8 mouse cellular contexts compared by ENCODE assay signal in the genomic region with DNA sequence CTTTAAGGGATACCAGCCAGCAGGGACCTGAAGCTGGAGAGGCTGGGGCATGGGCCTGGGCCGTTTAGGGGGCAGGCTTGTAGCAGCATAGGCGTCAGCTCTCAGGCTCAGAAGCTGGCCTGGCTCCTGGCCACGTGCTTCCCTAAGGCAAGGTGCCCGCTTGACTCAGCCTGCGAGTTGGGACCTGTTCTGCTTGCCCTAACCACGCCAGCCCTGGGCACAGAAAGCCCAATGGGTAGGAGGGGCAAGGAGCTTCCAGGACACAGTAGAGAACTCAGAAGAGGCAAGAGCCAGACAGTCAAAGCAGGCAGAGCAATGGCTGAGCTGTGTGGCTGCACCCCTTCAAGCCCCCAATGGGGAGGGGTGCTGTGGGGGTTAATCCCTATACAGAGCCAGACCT. TPM values are rescaled to one million over a fixed set of nuclear protein-coding genes. Genes with fewer than 3 reads are reported as not detected.
DNase-seq lines count a peak whose midpoint lies in the region; ATAC-seq lines count a peak whose summit lies in the region.

No protein-coding gene starts in this region.

- no peak overlapping the region for H3K4me2 ChIP-seq in kidney, embryonic 16.5 days (replicated peaks; ENCODE audit: low read depth, low read length)
- no peak overlapping the region for H3K4me2 ChIP-seq in midbrain, embryonic 14.5 days (ENCODE audit: low read length)

- peak; percentile 4; the same call in 1 of the 2 replicates for ATAC-seq in kidney, embryonic 16.5 days (ENCODE audit: low FRiP score, low TSS enrichment)
- ATAC-seq in midbrain, embryonic 14.5 days (ENCODE audit: low FRiP score, low TSS enrichment), result no peak
- no peak for ATAC-seq in megakaryocyte progenitor cell, adult 5-6 weeks (replicated peaks; ENCODE audit: poor library complexity)

- H3K27ac ChIP-seq in kidney, embryonic 16.5 days (ENCODE audit: low read length), result peak overlapping the region; percentile 73
- H3K27ac ChIP-seq in midbrain, embryonic 14.5 days (replicated peaks; ENCODE audit: low read depth, low read length), result no peak overlapping the region

- 67% methylated on average over 6 of the region's 6 CpGs for WGBS in kidney, embryonic 16.5 days
- WGBS in midbrain, embryonic 14.5 days, result 59% methylated on average over 6 of the region's 6 CpGs

- H3K9me3 ChIP-seq in kidney, embryonic 16.5 days (ENCODE audit: low read length), result no peaks in the 10 kb centered on the region
- no peaks in the 10 kb centered on the region for H3K9me3 ChIP-seq in midbrain, embryonic 14.5 days (ENCODE audit: control insufficient read depth, low read length)

- peak; percentile 36 to 65 for DNase-seq in adrenal gland, adult (ENCODE audit: inconsistent age in 2 of 2, low spot score in 1 of 2)
- DNase-seq in adrenal gland, postnatal 4 days (ENCODE audit: low spot score in 2 of 2), result no peak
- peak; percentile 75 for DNase-seq in adrenal gland, postnatal 10 days
- DNase-seq in gonadal fat pad, adult 2 months (ENCODE audit: low read depth), result peak; percentile 47
- peak; percentile 26 for DNase-seq in midbrain, embryonic 14.5 days
- DNase-seq in right cerebral cortex, adult 2 months (ENCODE audit: low spot score in 2 of 2), result no peak

- no peak overlapping the region for H3K9ac ChIP-seq in kidney, embryonic 16.5 days (replicated peaks; ENCODE audit: low read length)
- no peak overlapping the region for H3K9ac ChIP-seq in midbrain, embryonic 14.5 days (replicated peaks; ENCODE audit: low read length)

- no peak overlapping the region for H3K4me3 ChIP-seq in kidney, embryonic 16.5 days (ENCODE audit: low read length)
- no peak overlapping the region for H3K4me3 ChIP-seq in midbrain, embryonic 14.5 days (replicated peaks; ENCODE audit: low read depth, low read length)

- H3K4me1 ChIP-seq in kidney, embryonic 16.5 days (ENCODE audit: insufficient read depth, low read length), result peaks cover 15% of the 10 kb centered on the region
- H3K4me1 ChIP-seq in midbrain, embryonic 14.5 days (ENCODE audit: control insufficient read depth, insufficient read depth, low read length), result peaks cover 7% of the 10 kb centered on the region

- no peaks in the 10 kb centered on the region for H3K36me3 ChIP-seq in kidney, embryonic 16.5 days (ENCODE audit: insufficient read depth, low read length)
- peaks cover 17% of the 10 kb centered on the region; the same call in 1 of the 2 replicates for H3K36me3 ChIP-seq in midbrain, embryonic 14.5 days (ENCODE audit: control insufficient read depth, insufficient read depth, low read length)

- H3K27me3 ChIP-seq in kidney, embryonic 16.5 days (ENCODE audit: insufficient read depth, low read length), result no peaks in the 10 kb centered on the region
- H3K27me3 ChIP-seq in midbrain, embryonic 14.5 days (ENCODE audit: control insufficient read depth, insufficient read depth, low read length), result no peaks in the 10 kb centered on the region

RNA-seq across cellular contexts. Expression of gene Kif26a, which starts 37.7 kb away (rescaled TPM):
- 10 to 100 TPM; 38.1 to 39.2 TPM for total RNA-seq in adrenal gland, postnatal 4 days (2021)
- total RNA-seq in adrenal gland, postnatal 10 days (2021), result 10 to 100 TPM; 20.0 to 25.4 TPM
- polyA plus RNA-seq in gonadal fat pad, adult 2 months (2012; rRNA removed), result 8.8 and 10.5 TPM in 2 replicates
- 3.8 and 4.4 TPM in 2 replicates for polyA plus RNA-seq in kidney, embryonic 16.5 days (2015; fragmentation: Nextera tagmentation; extraction: Ambion mirVana)
- polyA plus RNA-seq in midbrain, embryonic 14.5 days (2014; fragmentation: Nextera tagmentation; extraction: Ambion mirVana), result 6.2 and 7.2 TPM in 2 replicates
- not detected in 2 replicates for total RNA-seq in megakaryocyte progenitor cell, adult 5-6 weeks (2015)
- not detected in 2 replicates for total RNA-seq in megakaryocyte progenitor cell, adult 5-6 weeks (2017)

Comparison
In these comparisons a context has a peak if more than half of its experiments do, and no peak if none do; other contexts are left out.
1. DNase-seq: peak in adrenal gland, adult (2 of 2), adrenal gland, postnatal 10 days (single experiment), gonadal fat pad, adult 2 months (single experiment) and midbrain, embryonic 14.5 days (single experiment); none in adrenal gland, postnatal 4 days (0 of 2) and right cerebral cortex, adult 2 months (0 of 2).
2. RNA of gene Kif26a, which starts 37.7 kb away (total RNA-seq): 38.1 to 39.2 TPM in adrenal gland, postnatal 4 days and 20.0 to 25.4 TPM in adrenal gland, postnatal 10 days; not detected in megakaryocyte progenitor cell, adult 5-6 weeks; every median in the first group is over 10 times any median in the second.